Mouse (Mus musculus) kidney, embryonic 15.5 days (tissue): ENCODE data around the gene Cdc42ep3. TPM values are rescaled to one million over a fixed set of nuclear protein-coding genes. Genes with fewer than 3 reads are reported as not detected.

Source experiments
- ATAC-seq: fragments of 200-750 bp; cut with Nextera tagmentation; replicated peaks from 2 replicates; pipeline ENCODE4 v1.8.0; 2017; ENCODE audit warnings: moderate TSS enrichment; ENCODE audit not compliant: low FRiP score
- H3K27ac ChIP-seq: fragments of 300-500 bp; sonication (generic); 2 replicates; pipeline ENCODE4 v1.5.1; 2015; ENCODE audit warnings: mild to moderate bottlenecking, inconsistent platforms
- H3K27me3 ChIP-seq: fragments of 300-500 bp; sonication (generic); 2 replicates; pipeline ENCODE4 v1.6.1; 2015; ENCODE audit warnings: inconsistent platforms
- H3K36me3 ChIP-seq: fragments of 300-500 bp; sonication (generic); 2 replicates; pipeline ENCODE4 v1.6.1; 2015; ENCODE audit warnings: inconsistent platforms
- H3K4me1 ChIP-seq: fragments of 300-500 bp; sonication (generic); 2 replicates; pipeline ENCODE4 v1.6.1; 2015; ENCODE audit warnings: inconsistent platforms
- H3K4me2 ChIP-seq: fragments of 300-500 bp; sonication (generic); 2 replicates; pipeline ENCODE4 v1.6.1; 2015; ENCODE audit warnings: moderate library complexity, mild to moderate bottlenecking, inconsistent platforms
- H3K4me3 ChIP-seq: fragments of 300-500 bp; sonication (generic); replicated peaks from 2 replicates; pipeline ENCODE4 v1.5.1; 2015; ENCODE audit warnings: mild to moderate bottlenecking, inconsistent platforms
- H3K9ac ChIP-seq: fragments of 300-500 bp; sonication (generic); 2 replicates; pipeline ENCODE4 v1.6.1; 2015; ENCODE audit warnings: mild to moderate bottlenecking, inconsistent platforms
- H3K9me3 ChIP-seq: fragments of 300-500 bp; sonication (generic); replicated peaks from 2 replicates; pipeline ENCODE4 v1.6.1; 2016; ENCODE audit warnings: inconsistent platforms
- WGBS: fragments of 180-500 bp; shearing (Covaris S2); methylation state at CpG from one replicate; pipeline ENCODE4 v1.1.7; 2015; ENCODE audit warnings: mixed read lengths; 5-methylcytosine and 5-hydroxymethylcytosine counted together
- polyA plus RNA-seq: library from polyadenylated mRNA; unstranded; fragments of >200 nt; fragmentation: Nextera tagmentation; extraction: Ambion mirVana; gene quantifications from 2 replicates; pipeline ENCODE4 v1.2.1, GENCODE M21; 2015

The Cdc42ep3 gene
- polyA plus RNA-seq, 1 experiment from 2014 or later, result 47.9 TPM

DNA sequence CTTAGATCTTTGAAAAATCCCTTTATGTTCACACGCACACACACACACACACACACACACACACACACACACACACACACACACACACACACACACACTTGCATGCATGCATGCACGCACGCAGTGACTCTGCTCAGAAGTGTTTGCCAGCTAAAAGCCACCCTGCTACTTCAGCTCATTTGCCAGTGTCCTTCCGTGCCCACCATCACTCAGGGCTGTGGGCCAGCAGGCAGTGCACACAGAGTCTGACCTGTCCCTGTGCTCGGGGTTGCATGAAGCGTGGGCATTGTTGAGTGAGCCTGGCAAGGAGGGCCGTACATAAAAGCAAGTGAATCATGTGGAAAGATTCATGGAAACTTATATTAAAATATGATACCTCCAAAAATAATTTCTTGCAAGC lies 49.2 kb downstream of the Cdc42ep3 start:
- Histone ChIP-seq H3K4me3 (no peak overlapping the region), H3K9me3 (no peaks in the 10 kb centered on the region), H3K27me3 (no peaks in the 10 kb centered on the region), H3K4me1 (no peaks in the 10 kb centered on the region), H3K27ac (no peak overlapping the region), H3K9ac (no peak overlapping the region), H3K36me3 (no peaks in the 10 kb centered on the region), H3K4me2 (no peak overlapping the region)
- ATAC-seq, result no peak
- WGBS, result 73% methylated on average over 7 of the region's 7 CpGs

DNA sequence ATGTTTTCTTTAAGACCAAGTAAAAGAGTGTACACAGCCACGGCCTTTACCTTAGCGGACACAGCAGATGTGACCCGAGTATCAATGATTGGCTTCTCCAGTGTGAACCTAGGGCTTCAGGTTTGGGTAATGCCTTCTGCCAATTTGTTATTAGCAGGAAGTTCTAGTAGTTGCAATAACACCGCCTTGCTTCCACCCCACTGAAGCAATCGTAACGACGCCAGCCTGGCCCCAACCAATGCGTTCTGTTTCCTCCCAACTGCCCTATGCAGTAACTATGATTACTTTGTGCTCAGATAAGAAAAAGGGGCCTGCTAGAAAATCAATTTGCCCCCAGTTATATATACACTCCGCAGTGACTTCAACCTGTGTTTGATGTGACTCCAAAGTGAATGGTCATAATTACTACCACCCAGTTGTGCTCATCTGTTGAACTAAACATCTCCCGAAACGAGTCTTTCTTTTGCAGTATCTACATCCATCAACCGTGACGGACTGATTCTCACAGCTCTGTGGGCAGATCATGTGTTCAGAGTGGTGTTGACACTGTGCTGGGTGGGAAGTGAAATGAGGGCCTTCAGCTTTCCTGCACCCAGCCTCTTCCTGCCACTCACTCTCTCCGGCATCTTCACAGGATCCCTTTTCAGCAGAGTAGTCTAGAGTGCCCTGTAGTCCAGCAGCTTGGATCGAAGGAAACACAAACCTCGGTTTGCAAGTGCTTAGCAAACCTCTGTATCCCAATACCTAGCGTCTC lies 51.0 kb downstream of the Cdc42ep3 start:
- 89% methylated on average over 17 of the region's 17 CpGs for WGBS
- Histone ChIP-seq H3K27ac (no peak overlapping the region), H3K9me3 (no peaks in the 10 kb centered on the region), H3K4me1 (no peaks in the 10 kb centered on the region), H3K36me3 (no peaks in the 10 kb centered on the region), H3K9ac (no peak overlapping the region), H3K4me3 (no peak overlapping the region), H3K27me3 (no peaks in the 10 kb centered on the region), H3K4me2 (no peak overlapping the region)
- no peak for ATAC-seq

DNA sequence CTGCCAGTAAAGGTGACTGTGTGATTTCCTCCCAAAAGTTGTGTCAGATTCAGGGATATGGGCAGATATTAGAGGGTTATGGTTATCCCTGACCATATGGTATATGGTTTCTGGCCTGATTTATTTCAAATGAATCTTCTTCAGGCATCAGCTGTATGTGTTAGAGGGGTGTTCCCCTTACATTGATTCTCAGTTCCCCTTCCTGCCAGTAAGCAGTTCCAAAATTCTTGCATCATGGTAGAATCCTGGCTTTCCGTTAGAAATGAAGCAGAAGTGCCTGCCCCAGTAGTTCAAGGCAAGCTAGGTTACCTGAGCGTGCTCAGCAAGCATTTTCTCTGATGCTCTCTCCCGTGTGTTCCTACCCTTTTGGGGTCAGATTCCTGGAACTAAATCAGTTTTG lies 51.7 kb downstream of the Cdc42ep3 start:
- no peaks in the 10 kb centered on the region for H3K9me3 ChIP-seq
- WGBS, result 72% methylated on average over 3 of the region's 3 CpGs
- H3K36me3 ChIP-seq, result no peaks in the 10 kb centered on the region
- H3K27ac ChIP-seq, result no peak overlapping the region
- H3K4me2 ChIP-seq, result no peak overlapping the region
- H3K4me3 ChIP-seq, result no peak overlapping the region
- no peak overlapping the region for H3K9ac ChIP-seq
- H3K27me3 ChIP-seq, result no peaks in the 10 kb centered on the region
- no peak for ATAC-seq
- H3K4me1 ChIP-seq, result no peaks in the 10 kb centered on the region

DNA sequence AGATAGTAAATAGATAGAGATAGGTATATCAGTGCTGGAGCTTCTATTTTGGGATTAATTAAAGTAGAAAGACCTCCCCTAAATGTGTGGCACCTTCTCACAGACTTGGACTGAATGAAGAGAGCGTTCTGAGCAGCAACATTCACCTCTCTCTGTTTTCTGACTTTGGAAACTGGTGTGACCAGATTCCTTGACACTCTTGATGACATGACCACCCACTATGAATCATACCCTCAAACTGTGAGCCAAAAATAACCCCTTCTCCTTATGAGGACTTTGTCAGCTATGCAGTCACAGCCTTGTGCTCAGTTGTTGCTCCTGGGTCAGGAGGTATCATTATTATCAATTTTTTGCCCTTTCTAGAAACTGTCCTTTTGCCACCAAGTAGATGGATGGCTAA lies 55.0 kb downstream of the Cdc42ep3 start:
- no peak overlapping the region for H3K4me2 ChIP-seq
- no peaks in the 10 kb centered on the region for H3K9me3 ChIP-seq
- no peak for ATAC-seq
- no peaks in the 10 kb centered on the region for H3K27me3 ChIP-seq
- no peak overlapping the region for H3K9ac ChIP-seq
- no peaks in the 10 kb centered on the region for H3K36me3 ChIP-seq
- H3K27ac ChIP-seq, result no peak overlapping the region
- WGBS, result 84% methylated on average over 1 of the region's 1 CpGs
- no peak overlapping the region for H3K4me3 ChIP-seq
- no peaks in the 10 kb centered on the region for H3K4me1 ChIP-seq

DNA sequence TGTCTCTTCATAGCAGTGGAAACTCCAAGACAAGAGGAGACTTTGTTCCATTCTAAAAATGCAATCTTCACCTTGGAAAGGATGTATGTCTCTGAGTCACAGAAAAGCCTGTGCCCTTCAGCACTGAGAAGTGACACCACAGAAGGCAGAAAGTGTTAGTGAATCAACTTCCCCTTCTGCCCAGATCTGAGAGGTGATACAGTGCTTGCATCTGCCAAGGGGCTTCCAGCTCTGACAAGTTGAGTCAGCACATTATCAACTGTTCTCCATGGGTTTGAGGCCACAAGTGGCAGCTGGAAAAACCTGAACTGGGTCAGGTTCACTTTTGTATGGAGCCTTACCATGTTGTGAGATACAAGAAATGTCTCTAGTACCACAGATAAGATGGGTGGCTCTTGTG lies 55.9 kb downstream of the Cdc42ep3 start:
- H3K36me3 ChIP-seq, result no peaks in the 10 kb centered on the region
- H3K9me3 ChIP-seq, result no peaks in the 10 kb centered on the region
- H3K27me3 ChIP-seq, result no peaks in the 10 kb centered on the region
- no peak overlapping the region for H3K9ac ChIP-seq
- ATAC-seq, result no peak
- H3K4me2 ChIP-seq, result no peak overlapping the region
- no peak overlapping the region for H3K27ac ChIP-seq
- H3K4me1 ChIP-seq, result no peaks in the 10 kb centered on the region
- no peak overlapping the region for H3K4me3 ChIP-seq

DNA sequence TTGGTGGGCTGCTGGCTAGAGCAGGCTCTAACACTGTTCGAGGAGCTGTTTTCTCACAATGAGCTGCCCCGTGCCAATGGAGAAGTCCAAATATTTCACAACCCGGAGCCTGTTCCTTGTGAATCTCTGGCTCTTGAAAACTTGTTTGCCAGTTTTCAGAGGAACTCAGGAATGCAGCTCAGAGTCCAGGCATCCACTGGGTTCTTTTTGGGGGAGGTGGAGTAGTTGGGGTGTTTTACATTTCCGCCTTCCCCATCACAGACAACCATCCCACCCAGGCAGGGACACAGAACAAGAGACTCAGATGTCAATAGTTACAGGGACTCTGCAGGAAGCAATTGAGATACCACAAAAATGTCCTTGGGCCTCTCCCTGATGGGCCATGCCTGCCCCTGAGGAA lies 59.0 kb downstream of the Cdc42ep3 start:
- Histone ChIP-seq H3K27ac (no peak overlapping the region), H3K4me3 (no peak overlapping the region), H3K9ac (no peak overlapping the region), H3K27me3 (no peaks in the 10 kb centered on the region), H3K4me1 (no peaks in the 10 kb centered on the region), H3K4me2 (no peak overlapping the region), H3K36me3 (no peaks in the 10 kb centered on the region), H3K9me3 (no peaks in the 10 kb centered on the region)
- ATAC-seq, result no peak
- 90% methylated on average over 4 of the region's 4 CpGs for WGBS

DNA sequence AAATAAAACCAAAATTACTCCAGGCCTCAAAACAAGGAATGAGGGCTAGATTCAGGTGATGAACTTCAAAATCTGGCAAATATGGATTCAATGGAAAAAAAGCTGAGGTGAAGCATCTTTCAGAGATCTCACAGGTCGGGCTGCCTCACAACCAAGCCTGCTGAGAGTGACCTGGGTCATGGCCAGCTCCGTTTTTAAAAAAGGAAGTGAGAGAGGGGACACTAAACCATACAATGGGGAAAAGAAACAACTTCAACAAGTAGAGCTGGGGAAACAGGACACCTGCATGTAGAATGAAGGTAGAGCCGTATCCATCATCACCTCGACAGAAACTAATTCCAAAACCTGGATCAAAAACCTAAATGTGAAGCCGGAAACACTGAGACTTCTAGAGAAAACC lies 63.2 kb downstream of the Cdc42ep3 start:
- no peak overlapping the region for H3K4me2 ChIP-seq
- H3K36me3 ChIP-seq, result no peaks in the 10 kb centered on the region
- no peak overlapping the region for H3K9ac ChIP-seq
- H3K4me1 ChIP-seq, result no peaks in the 10 kb centered on the region
- no peak overlapping the region for H3K27ac ChIP-seq
- 77% methylated on average over 5 of the region's 5 CpGs for WGBS
- no peak overlapping the region for H3K4me3 ChIP-seq
- H3K27me3 ChIP-seq, result no peaks in the 10 kb centered on the region
- no peaks in the 10 kb centered on the region for H3K9me3 ChIP-seq
- ATAC-seq, result no peak

DNA sequence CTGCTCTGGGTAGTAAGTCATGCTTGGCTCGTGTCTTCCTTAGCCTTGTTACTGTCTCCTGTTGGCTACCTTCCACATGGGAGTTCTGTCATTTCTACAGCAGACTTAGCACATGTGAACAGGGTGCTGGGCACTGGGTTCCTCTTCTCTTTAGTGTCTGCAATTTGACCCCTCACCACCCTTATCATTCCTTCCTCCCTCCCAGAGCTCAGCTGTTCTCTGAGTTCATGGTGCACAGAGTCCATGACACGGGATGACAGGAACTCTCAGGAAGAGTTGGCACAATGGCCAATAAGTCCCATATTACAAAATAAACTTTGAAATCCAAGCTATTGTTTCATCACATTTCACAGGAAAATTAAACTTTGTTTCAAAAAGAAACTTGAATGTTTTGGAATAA lies 64.2 kb downstream of the Cdc42ep3 start:
- no peaks in the 10 kb centered on the region for H3K4me1 ChIP-seq
- H3K27ac ChIP-seq, result no peak overlapping the region
- ATAC-seq, result no peak
- no peaks in the 10 kb centered on the region for H3K9me3 ChIP-seq
- H3K27me3 ChIP-seq, result no peaks in the 10 kb centered on the region
- H3K9ac ChIP-seq, result no peak overlapping the region
- no peak overlapping the region for H3K4me2 ChIP-seq
- 65% methylated on average over 2 of the region's 2 CpGs for WGBS
- H3K4me3 ChIP-seq, result no peak overlapping the region
- no peaks in the 10 kb centered on the region for H3K36me3 ChIP-seq

DNA sequence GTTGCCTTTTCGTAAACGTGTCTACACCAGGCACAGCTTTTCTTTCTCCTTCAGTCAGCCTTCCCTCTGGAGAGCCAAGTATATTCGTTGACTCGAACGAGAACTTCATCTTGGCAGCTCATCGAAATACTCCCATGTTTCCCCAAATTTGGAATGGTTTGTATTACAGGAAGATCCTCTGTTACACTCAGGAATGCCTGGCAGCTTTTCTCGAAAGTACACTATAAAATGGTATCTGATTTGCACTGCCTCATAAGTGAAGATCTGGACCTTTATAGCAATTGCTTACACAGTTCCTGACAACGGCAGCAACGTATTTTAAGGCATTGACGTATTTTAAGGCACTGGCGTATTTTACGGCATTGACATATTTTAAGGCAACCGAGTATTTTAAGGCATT lies 67.6 kb downstream of the Cdc42ep3 start:
- no peak for ATAC-seq
- Histone ChIP-seq H3K4me2 (peak overlapping the region; percentile 5; the same call in 1 of the 2 replicates), H3K36me3 (no peaks in the 10 kb centered on the region), H3K4me3 (no peak overlapping the region), H3K9ac (no peak overlapping the region), H3K27me3 (no peaks in the 10 kb centered on the region), H3K4me1 (no peaks in the 10 kb centered on the region), H3K27ac (peak overlapping the region; percentile 46; the same call in 1 of the 2 replicates), H3K9me3 (no peaks in the 10 kb centered on the region)
- 55% methylated on average over 13 of the region's 13 CpGs for WGBS

DNA sequence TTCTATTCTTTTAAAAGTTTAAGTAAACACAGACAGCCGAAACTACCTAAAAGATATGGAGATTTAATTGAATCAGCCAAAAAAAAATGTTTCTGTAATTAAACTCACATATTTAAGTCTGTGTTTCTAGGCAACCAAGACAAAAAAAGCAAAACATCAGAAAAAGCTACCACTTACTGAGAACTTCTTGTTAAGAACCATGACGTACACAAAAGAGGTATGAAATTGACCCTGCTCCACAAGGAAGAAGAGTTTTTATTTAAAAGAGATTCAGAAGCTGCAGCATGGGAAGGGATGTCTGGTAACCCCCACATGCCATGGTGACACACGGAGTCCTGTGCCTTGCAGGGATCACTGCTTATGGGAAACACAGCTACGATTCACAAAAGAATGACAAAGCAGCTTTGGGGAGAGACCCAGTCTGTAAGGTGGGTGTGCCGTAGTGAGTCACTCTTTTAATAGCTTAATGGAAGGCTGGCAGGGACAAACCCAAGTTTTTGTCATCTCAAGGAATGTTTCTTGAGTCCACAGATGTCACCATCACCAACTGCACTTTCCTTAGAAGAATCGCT lies 69.8 kb downstream of the Cdc42ep3 start:
- no peak overlapping the region for H3K27ac ChIP-seq
- H3K9ac ChIP-seq, result no peak overlapping the region
- H3K4me3 ChIP-seq, result no peak overlapping the region
- no peak overlapping the region for H3K4me2 ChIP-seq
- WGBS, result 75% methylated on average over 6 of the region's 6 CpGs
- H3K9me3 ChIP-seq, result no peaks in the 10 kb centered on the region
- no peaks in the 10 kb centered on the region for H3K27me3 ChIP-seq
- H3K36me3 ChIP-seq, result no peaks in the 10 kb centered on the region
- H3K4me1 ChIP-seq, result no peaks in the 10 kb centered on the region
- ATAC-seq, result no peak
